8 mouse cellular contexts compared by ENCODE assay signal in the genomic region with DNA sequence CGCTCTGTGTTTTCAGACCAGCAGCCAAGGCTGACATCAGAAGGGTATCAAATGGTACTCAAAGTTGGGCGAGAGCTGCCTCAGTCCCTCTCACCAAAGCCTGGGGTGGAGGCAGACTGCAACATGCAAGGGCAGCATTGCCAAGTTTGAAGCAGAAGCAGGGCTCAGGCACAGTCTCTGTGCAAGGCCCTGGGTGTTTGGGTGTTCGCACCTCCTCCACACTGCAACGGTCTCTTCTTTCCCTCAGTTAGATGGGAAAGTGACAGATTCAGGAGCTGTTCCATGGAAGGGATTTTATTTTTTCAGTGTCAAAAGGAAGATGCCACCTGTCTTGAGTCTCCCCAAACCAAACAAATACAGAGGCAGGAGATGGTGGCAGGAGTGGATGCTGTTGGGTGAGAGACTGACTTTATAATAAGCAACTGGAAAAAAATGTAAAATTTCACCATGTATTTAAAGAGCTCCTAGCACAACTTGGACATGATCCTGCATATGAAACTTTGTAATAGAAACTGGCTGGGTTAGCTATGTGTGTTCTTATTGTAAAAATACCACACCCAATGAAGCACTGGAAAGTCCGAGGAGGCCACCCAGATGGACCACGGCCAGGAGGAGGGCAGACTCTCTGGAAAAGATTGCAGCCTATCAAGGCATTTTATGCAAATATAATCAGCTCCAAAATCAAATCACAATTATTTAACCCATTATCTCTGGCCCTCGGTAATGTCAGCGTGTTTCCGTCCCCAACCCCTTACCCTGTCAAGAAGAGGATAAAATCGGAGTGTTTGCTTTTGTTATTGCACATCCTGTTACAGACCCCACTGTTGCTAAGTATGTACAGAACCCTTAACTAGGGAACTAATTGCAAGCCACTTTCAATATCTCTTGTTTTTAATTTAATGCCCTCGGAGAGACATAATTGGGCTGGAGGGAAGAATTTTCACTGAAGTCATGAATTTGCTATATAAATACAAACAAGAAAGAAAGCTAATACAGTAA.
DNase-seq lines count a peak whose midpoint lies in the region; ATAC-seq and TF ChIP-seq lines count a peak whose summit lies in the region.
"Had no signal": no experiment of that assay in that cellular context is flagged by ENCODE, and none has a peak within 500 bp of the region (broad histone marks: within the 10 kb centered on the region; RNA-seq: fewer than 3 reads in every experiment).

No protein-coding gene starts in this region.

- H3K4me1 ChIP-seq in lung, adult 2 months (ENCODE audit: control insufficient read depth, insufficient read depth, low read length): no peaks in the 10 kb centered on the region
- peaks cover 16% of the 10 kb centered on the region for H3K4me1 ChIP-seq in forebrain, embryonic 16.5 days (replicated peaks; ENCODE audit: control insufficient read depth, insufficient read depth, low read length)
- H3K4me1 ChIP-seq in hindbrain, embryonic 14.5 days (replicated peaks; ENCODE audit: control insufficient read depth, insufficient read depth, low read length): peaks cover 19% of the 10 kb centered on the region

- H3K27ac ChIP-seq in forebrain, embryonic 16.5 days (ENCODE audit: low read length): no peak overlapping the region
- H3K27ac ChIP-seq in hindbrain, embryonic 14.5 days: no peak overlapping the region

- DNase-seq in lung, adult 18-20 months: peak; percentile 23 to 38
- DNase-seq in lung, adult 2 months: no peak
- no peak for DNase-seq in hindbrain, embryonic 14.5 days (ENCODE audit: low spot score)
- DNase-seq in ovary, postnatal 36 days (ENCODE audit: low spot score): peak; percentile 57
- DNase-seq in adrenal gland, adult (ENCODE audit: inconsistent age in 2 of 2, low spot score in 1 of 2): no peak
- DNase-seq in embryo, embryonic 11 days: no peak
- DNase-seq: kidney, adult 8-10 months had no signal

- no peak for TF ChIP-seq CTCF in lung, adult 2 months (IDR thresholded peaks at IDR 0.05; ENCODE audit: insufficient read depth, low read length)

- no peaks in the 10 kb centered on the region for H3K9me3 ChIP-seq in forebrain, embryonic 16.5 days (ENCODE audit: control insufficient read depth, low read length)
- H3K9me3 ChIP-seq in hindbrain, embryonic 14.5 days (ENCODE audit: control insufficient read depth, low read length): no peaks in the 10 kb centered on the region

- no peak overlapping the region for H3K4me3 ChIP-seq in lung, adult 2 months (replicated peaks; ENCODE audit: extremely low read depth, low read depth, low read length)
- H3K4me3 ChIP-seq in forebrain, embryonic 16.5 days (replicated peaks; ENCODE audit: low read length): no peak overlapping the region
- no peak overlapping the region for H3K4me3 ChIP-seq in hindbrain, embryonic 14.5 days (replicated peaks; ENCODE audit: low read length)

- H3K4me2 ChIP-seq in forebrain, embryonic 16.5 days (ENCODE audit: low read length): no peak overlapping the region
- peak overlapping the region; percentile 30; the same call in 1 of the 2 replicates for H3K4me2 ChIP-seq in hindbrain, embryonic 14.5 days (replicated peaks)

- peak; percentile 74 for ATAC-seq in forebrain, embryonic 16.5 days
- ATAC-seq in hindbrain, embryonic 14.5 days (ENCODE audit: low FRiP score): peak; percentile 38; the same call in 1 of the 2 replicates

- H3K9ac ChIP-seq in forebrain, embryonic 16.5 days (replicated peaks; ENCODE audit: low read depth, low read length): no peak overlapping the region
- no peak overlapping the region for H3K9ac ChIP-seq in hindbrain, embryonic 14.5 days

- WGBS in lung, adult 2 months: 47% methylated on average over 11 of the region's 11 CpGs
- WGBS in forebrain, embryonic 16.5 days: 34% methylated on average over 11 of the region's 11 CpGs
- 59% methylated on average over 11 of the region's 11 CpGs for WGBS in hindbrain, embryonic 14.5 days

- H3K27me3 ChIP-seq in forebrain, embryonic 16.5 days (replicated peaks; ENCODE audit: control insufficient read depth, insufficient read depth, low read length): no peaks in the 10 kb centered on the region
- peaks cover 10% of the 10 kb centered on the region for H3K27me3 ChIP-seq in hindbrain, embryonic 14.5 days (ENCODE audit: control insufficient read depth, insufficient read depth, low read length)

- H3K36me3 ChIP-seq in forebrain, embryonic 16.5 days (ENCODE audit: control insufficient read depth, insufficient read depth): no peaks in the 10 kb centered on the region
- no peaks in the 10 kb centered on the region for H3K36me3 ChIP-seq in hindbrain, embryonic 14.5 days (replicated peaks; ENCODE audit: control insufficient read depth, insufficient read depth)

- TF ChIP-seq POLR2A in lung, adult 2 months (IDR thresholded peaks at IDR 0.05; ENCODE audit: borderline replicate concordance, extremely low read depth, low read depth, low read length): no peak

Comparison
In these comparisons a context has a peak if more than half of its experiments do, and no peak if none do; other contexts are left out.
1. DNase-seq: peak in lung, adult 18-20 months (2 of 2) and ovary, postnatal 36 days (single experiment); none in lung, adult 2 months (single experiment), hindbrain, embryonic 14.5 days (single experiment), adrenal gland, adult (0 of 2) and embryo, embryonic 11 days (single experiment).